Mouse (Mus musculus) 416B (cell line): ENCODE measurements around the gene Pnp2.
"Not testable (repeated sequence)": the region's sequence is repeated elsewhere in the genome, so short reads cannot be mapped to it uniquely, and the experiment has no call there.

Experiments used
- DNase-seq: peaks from one replicate; pipeline ENCODE4 v3.0.0; 2011; ENCODE audit warnings: low read depth

Pnp2 gene

DNA sequence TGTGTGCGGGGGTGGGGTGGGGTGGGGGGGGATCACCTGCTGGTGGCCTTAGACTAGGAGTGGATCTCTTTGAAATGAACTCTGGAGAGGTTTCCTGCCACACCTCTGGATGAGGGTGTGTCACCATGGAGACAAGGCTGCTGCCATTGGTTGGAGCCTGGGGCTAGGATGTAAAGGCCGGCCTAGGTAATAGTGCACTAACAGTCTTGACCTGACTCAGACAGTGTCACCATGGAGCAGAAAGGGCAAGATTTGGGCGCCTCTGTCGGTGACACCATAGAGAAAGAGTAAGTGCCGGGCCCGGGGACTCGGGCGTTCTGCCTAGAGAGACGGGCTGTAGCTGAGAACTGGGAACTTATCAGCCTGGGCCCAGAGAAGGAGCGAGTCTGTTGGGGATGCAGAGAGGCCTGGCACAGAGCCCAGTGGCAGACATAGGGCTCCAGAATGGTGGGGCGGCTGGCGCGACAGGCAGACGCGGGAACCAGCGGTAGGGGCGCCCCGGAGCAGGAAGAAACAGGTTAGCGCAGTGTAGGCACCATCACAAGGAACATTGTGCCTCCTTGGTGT is at the start of gene Pnp2:
Gene Pnp2 (plus strand): TSS at position 51 of the 567 bp plus-strand sequence.
- not testable (repeated sequence) for DNase-seq

DNA sequence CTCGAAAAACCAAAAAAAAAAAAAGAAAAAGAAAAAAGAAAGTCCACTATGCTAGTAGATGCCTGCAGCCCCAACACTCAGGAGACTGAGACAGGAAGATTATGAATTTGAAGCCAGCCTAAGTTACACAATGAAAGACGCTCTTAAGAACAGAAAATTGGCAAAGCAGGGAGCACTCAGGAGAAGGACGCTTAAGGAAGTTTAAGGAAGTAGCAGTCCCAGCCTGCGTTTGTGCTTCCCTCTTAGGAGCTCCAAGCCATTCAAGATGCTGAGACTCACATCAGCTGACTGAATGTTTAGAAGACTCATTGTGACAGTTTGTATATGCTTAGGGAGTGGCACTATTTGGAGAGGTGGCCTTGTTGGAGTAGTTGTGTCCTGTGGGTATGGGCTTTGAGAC is 47.7 kb upstream of the Pnp2 start:
- no peak for DNase-seq

DNA sequence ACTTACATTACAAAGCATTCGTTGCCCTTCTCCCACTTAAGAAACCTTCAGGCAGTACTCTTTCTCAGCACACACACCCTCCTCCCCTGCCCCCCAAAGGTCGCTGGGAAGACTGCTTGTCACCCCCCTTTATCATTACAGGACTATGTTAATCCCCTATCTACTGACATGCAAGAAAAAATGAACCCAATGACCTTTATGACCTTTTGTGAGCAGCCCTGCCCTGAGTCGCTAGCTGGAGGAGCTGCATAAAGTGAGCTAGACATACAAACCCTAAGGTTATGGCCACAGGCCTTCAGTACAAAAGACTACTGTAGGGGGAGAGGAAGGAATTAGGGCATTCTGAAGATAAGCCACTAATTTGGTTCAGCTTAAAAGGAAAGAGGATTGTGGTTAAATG is 44.4 kb upstream of the Pnp2 start:
- no peak for DNase-seq

DNA sequence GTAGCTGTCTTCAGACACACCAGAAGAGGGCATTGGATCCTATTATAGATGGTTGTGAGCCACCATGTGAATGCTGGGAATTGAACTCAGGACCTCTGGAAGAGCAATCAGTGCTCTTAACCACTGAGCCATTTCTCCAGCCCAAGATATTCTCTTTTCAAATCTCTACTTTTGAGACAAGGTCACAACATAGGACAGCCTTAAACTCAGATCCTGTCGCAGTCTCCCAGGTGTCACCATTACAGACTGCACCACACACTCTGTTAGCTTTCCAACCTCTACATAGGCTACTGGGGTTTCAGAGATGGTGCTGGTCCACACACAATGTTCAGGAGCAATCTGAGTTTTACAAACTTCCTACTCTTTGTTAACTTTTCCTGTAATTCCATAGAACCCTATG is 32.4 kb upstream of the Pnp2 start:
- DNase-seq = peak; percentile 28

DNA sequence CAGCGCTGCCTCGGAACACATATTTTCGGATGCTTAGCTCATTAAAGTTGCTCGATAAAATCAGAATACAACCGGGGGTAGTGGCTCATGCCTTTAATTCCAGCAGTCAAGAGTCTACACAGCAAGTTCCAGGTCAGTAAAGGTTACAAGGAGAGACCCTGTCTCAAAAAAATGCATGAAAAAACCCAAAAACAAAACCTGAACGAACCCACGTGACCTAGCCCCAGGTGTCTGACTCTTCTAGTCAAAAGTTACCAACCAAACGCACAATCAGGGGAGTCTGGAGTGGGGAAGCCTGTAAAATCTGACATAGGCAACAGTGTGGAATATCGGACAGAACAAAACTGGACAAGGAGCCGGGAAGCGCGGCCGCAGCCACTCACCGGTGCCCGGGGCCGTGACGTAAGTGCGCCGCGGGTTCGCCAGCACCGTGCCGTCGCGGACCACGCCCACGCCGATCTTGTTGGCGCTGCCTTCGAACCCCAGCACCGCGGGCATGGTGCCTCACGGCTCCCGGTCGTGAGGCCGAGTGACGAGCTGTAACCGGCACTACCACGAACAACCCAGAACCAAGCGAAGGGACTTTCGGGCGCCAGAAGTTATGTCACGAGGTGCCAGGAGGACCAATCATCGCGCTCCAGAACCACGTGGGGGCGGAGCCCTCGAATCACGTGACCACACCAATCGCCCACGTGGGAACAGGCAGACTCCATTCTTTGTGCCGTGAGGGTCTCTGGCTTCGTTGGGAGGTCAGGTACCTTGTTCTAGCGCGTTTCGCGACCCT is 31.3 kb upstream of the Pnp2 start, which contains the start of the genes Osgep and Apex1:
Gene Osgep (minus strand): TSS at position 613 of the 784 bp plus-strand sequence.
Gene Apex1 (plus strand): TSS at position 688 of the 784 bp plus-strand sequence.
- DNase-seq = peak; percentile 97

DNA sequence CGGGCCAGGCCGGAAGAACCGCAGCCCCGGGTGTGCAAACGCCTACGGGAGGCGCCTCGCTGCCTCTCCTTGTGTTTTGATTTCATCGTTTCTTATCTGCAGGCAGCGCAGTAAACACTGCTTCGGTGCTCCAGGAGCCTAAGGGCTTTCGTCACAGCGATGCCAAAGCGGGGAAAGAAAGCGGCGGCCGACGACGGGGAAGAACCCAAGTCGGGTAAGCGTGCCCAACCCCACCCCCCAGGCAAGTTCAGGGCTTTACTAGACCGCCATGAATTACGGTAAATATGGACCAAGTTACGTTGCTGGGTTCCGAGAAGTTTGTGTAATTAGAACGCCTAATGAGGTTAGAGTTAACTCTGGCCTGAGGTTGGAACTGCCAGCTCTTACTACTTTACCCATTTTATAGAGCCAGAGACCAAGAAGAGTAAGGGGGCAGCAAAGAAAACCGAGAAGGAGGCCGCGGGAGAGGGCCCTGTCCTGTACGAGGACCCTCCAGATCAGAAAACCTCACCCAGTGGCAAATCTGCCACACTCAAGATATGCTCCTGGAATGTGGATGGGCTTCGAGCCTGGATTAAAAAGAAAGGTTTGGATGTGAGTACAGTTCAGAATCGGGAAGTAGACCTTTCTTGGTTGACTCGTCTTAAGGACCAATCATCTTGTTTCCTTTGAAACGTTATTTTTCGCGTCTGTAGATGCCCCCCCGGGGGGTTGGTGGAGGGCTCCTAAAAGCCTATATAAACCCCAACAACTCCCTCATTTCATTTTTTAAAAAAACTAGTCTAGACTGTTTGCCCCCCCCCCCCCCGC is 30.5 kb upstream of the Pnp2 start:
- DNase-seq = peak; percentile 54

DNA sequence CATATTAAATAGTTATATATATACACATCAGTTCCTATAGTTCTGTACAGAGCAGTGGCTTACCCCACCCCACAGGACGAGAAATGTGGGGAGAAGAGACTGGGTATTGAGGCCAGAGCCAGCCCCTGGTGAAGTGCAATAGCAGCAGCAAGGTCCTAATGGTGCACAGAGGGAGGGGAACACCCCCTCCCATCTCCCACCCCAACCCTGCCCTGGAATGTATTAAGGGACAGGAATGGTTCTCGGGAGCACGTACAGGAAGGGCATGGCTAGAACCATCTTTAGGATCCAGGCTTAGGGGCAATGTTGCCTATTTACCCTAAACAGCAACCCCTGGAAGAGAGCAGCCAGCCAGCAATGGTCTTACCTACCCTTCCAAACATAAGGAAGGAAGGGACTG is 28.4 kb upstream of the Pnp2 start:
- no peak for DNase-seq

DNA sequence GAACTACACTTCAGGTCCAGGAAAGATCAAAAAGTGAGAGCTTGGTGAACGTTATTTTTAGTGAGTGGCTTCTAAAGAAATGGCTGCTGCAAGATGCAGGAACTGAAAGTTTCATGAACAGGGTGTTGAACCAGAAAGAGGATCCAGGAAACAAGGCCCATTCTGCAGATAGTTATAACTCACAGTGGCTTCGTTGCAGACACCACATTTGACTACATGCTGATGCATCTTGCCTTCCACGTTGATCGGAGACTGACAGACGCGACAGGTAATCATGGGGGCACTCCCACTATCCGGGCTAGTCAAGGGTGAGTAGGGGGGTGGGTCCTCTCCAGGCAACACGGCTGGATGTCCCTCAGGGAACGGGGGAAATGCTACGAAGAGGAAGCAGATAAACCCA is 25.8 kb upstream of the Pnp2 start:
- DNase-seq = peak; percentile 20

DNA sequence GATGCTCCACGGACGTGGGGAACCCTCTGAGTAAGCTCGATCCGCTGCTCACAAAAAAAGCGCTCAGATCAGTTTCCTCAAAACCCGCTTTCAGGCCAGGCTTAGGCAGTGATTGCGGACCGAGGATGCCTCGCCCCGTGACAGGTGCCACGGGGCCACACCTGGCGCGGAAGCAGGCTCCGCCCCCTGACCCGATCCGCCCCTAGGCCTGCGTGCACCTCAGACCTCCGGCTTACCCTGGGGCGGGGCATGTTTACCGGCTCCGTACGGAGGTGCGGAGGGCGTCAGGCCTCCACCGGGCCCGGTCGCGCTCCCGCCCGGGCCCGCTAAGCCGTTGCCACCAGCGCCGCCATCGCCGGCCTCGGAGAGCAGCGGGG is 25.4 kb upstream of the Pnp2 start:
- peak; percentile 16 for DNase-seq

DNA sequence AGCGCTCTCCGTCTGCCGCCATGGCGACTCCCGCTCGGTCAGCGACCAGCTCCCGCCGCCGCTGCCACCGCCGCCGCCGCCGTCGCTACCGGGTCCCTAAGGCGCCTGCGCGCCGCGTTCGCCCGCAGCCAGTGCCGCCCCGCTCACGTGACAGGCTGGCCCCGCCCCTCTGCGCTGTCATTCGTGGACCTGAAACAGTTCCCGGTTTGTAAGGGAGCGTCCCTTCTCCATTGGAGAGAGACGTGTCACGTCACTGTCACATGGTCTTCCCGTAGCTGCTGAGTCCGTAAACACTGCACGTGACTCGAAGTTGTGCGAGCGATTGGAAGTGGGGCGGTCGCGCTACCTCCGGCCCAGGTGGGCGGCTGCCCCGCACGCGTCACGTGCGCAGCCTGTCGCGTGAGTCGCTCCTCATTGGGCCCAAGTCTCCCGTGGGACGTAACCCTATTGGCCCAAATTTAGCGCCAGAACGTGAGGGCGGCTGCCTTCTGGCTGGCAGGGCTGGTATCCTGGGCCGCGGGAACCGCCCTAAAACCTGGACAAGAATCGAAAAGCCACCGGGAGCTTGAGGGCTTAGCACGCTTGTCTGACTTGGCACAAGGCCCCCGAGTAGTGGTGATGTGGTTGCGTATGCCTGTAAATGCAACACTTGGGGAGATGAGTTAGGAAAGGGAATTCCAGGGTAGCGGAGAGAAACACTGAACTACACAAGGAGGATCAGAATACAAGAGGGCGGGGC is 24.9 kb upstream of the Pnp2 start, which contains the start of the genes Pip4p1 and Pnp:
Gene Pip4p1 (minus strand): TSS at position 103 of the 739 bp plus-strand sequence.
Gene Pnp (plus strand): TSS at position 329 of the 739 bp plus-strand sequence.
- DNase-seq = peak; percentile 100

DNA sequence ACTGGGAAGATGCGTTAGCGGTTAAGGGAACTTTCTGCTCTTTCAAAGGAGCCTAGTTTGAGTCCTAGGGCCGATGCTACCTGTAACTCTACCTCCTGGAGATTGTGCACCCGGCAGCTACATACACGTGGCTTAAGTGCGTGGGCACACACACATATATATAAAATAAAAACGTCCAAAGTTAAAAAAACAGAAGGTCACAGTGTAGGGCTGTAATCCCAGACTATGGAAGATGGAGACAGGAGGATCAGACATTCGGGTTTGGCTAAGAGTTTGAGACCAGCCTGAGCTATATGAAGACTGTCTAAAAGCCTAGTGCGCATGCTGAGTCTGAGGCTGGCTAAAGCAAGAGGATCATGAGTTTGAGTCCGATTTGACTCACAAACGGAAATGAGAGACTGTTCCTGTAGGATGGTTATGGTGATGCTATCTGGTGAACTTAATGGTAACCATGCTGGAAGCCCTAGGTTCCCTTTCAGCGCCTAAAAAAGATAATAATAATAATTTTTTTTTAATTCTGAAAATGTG is 24.2 kb upstream of the Pnp2 start:
- peak; percentile 77 for DNase-seq

DNA sequence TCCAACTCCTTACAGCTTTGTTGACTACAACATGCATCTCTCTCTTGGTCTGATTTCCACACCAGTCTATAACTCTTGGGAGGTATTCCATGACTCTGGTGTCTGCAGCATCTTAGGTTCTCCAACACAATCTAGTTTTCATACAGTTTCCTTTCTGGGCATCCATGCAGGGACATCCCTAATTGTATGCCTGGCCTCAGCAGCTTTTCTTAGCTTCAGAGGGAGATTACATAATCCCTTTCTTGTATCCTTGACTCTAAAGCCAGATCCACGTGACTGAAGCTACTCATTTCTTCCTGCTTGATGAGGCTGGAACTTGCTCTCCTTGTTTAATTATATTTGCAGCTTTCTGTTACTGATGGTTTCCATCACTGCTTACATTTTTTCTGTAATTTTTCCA is 19.1 kb upstream of the Pnp2 start:
- DNase-seq = no peak

DNA sequence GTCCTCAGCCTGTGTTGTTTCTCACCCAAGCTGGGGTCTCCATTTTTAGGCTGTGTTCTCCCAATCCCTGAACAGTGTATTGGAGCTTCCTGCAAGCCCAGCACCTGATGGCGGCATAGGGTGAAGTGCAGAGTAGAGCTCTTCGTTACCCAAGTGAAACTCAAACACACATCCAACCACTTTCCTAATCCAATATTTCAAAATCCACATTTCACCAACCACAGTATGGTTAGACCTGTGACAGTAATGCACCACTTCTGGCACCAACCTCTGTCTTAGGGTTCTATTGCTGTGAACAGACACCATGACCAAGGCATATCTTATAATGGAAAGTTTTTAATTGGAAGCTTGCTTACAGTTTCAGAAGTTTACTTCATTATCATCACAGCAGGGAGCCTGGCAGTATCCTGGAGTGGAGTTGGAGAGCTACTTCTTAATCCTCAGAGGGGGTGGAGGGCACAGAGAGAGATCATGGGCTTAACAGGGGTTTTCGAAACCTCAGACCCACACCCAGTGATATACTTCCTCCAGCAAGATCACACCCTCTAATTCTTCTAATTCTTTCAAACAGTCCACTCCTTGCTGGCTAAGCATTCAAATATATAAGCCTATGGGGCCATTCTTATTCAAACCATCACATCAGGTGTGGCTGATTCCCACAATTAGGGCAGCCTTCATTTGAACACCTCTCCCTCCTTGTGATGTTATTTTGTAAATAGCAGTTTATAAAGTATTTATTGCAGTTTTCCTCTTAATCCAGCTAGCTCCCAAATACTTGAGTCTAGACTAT is 17.5 kb upstream of the Pnp2 start:
- DNase-seq = no peak

DNA sequence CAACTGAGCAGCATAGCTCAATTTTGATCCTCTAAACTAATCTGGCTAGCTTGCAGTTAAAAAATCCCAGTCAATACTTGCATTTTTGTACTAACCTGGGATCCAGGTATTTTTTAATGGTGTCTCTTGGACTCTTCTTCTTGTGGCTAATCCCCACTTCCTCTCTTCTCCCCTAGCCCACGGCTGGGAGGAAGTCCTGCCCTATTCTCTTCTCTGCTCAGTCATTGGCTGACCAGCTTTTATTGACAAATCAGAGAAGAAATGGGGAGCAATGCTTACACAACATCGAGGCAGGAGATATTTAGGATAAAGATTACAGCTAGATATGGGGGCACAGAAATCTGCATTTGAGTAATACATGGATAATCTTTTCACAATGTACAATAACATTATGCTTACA is 16.9 kb upstream of the Pnp2 start:
- peak; percentile 80 for DNase-seq

DNA sequence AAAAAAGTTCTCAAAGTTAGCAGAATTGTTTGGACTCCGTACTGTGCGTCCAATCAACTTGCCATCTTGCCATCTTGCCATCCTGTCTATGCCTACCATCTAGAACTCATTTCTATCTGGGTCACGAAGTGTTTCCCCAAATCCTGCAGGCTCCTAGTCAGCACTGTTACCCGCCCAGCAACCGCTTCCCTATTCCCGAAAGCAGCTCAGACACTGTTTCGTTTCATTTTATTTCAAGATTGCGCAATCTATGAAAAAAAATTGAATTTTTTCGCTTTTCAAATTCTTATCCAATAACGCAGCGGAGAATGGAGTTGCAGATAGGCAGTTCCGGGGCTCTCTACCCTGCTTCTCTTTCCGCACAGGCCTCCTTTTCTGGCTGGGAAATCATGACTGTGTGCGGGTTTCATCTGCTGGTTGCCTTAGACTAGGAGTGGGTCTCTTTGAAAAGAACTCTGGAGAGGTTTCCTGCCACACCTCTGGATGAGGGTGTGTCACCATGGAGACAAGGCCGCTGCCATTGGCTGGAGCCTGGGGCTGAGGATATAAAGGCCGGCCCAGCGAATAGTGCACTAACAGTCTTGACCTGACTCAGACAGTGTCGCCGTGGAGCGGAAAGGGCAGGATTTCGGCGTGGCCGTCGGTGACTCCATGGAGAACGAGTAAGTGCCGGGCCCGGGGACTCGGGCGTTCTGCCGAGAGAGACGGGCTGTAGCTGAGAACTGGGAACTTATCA is 11.7 kb upstream of the Pnp2 start, which contains the start of gene Gm49342:
Gene Gm49342 (plus strand): TSS at position 586 of the 736 bp plus-strand sequence.
- peak; percentile 97 for DNase-seq

DNA sequence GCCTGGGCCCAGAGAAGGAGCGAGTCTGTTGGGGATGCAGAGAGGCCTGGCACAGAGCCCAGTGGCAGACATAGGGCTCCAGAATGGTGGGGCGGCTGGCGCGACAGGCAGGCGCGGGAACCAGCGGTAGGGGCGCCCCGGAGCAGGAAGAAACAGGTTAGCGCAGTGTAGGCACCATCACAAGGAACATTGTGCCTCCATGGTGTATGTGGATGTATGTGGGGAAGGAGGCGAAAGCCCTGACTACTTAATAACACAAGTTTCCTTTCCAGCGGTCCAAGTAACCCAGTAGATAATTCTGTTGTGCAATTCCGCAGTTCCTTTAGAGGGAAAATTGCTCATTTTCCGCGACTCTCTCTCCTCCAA is 11.1 kb upstream of the Pnp2 start:
- DNase-seq = not testable (repeated sequence)

DNA sequence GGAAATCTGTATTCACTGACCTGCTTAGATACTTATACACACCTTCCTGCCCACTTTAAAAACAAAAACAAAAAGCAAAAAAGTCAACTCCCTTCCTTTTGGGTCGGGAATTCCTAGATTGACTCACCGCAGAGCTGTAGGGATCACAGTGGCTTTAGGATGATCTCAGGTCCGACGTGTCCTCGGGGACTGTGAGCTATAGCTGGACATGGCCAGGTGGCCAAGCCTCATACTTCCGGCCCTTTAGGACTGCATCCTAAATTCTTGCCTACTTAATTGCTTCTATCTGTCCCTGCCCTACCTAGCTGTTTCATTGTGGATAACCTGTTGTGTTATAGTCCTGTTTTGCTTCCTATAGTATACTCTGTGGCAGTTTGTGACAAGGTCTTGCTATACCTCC is 10.7 kb upstream of the Pnp2 start:
- not testable (repeated sequence) for DNase-seq

DNA sequence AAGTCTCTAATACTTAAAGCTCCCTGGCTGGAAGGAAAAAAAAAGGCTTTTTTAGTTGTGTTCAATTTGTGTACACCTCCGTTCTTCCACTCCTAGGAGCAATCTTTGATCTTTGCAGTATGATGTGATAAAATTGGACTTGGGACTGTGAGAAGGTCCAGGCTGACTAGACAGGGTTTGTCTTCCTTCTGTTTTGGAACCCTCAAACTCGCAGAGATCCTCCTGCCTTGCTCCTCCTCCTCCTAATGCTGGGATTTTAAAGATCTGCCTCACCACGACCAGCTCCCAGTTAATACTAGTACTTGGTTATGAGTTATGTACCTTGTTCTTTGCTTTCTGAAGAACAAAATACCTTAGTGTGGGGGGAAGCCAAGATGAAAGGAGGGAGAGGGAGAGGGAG is 10.3 kb upstream of the Pnp2 start:
- not testable (repeated sequence) for DNase-seq

DNA sequence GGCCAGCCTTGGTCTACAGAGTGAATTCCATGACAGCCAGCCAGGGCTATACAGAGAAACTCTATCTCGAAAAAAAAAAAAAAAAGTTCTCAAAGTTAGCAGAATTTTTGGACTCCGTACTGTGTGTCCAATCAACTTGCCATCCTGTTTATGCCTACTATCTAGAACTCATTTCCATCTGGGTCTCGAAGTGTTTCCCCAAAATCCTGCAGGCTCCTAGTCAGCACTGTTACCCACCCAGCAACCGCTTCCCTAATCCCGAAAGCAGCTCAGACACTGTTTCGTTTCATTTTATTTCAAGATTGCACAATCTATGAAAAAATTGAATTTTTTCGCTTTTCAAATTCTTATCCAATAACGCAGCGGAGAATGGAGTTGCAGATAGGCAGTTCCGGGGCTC is 305 bp upstream of the Pnp2 start:
- no peak for DNase-seq

DNA sequence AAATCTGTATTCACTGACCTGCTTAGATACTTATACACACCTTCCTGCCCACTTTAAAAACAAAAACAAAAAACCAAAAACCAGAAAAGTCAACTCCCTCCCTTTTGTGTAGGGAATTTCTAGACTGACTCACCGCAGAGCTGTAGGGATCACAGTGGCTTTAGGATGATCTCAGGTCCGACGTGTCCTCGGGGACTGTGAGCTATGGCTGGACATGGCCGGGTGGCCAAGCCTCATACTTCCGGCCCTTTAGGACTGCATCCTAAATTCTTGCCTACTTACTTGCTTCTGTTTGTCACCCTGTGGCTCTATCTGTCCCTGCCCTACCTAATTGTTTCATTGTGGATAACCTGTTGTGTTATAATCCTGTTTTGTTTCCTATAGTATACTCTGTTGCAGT is 932 bp downstream of the Pnp2 start:
- DNase-seq = not testable (repeated sequence)
